Mouse (Mus musculus) heart, embryonic 14.5 days (tissue): ENCODE measurements around the gene Selenof. TPM values are rescaled to one million over a fixed set of nuclear protein-coding genes. Genes with fewer than 3 reads are reported as not detected.

Source experiments
- ATAC-seq: fragments of 200-750 bp; cut with Nextera tagmentation; 2 replicates; pipeline ENCODE4 v1.8.0; 2017; ENCODE audit warnings: low read depth, moderate TSS enrichment; ENCODE audit not compliant: insufficient number of reproducible peaks, insufficient read depth, low FRiP score
- H3K27ac ChIP-seq, 2 experiments: fragments of 200-500 bp in 1 of 2; fragments of 300-500 bp in 1 of 2; sonication (generic) in 1 of 2; replicated peaks in 1 of 2; 2 replicates each; pipeline ENCODE4 v1.5.1; 2012 to 2014; ENCODE audit warnings: low read depth in 2 of 2, low read length in 2 of 2, control low read depth in 1 of 2, mild to moderate bottlenecking in 1 of 2, mixed read lengths in 1 of 2; ENCODE audit not compliant: control insufficient read depth in 1 of 2, insufficient read depth in 1 of 2
- H3K27me3 ChIP-seq: fragments of 300-500 bp; sonication (generic); 2 replicates; pipeline ENCODE4 v1.6.1; 2014; ENCODE audit warnings: mild to moderate bottlenecking, low read length, control low read depth; ENCODE audit not compliant: control insufficient read depth, insufficient read depth
- H3K36me3 ChIP-seq: fragments of 300-500 bp; sonication (generic); 2 replicates; pipeline ENCODE4 v1.6.1; 2014; ENCODE audit warnings: mild to moderate bottlenecking, control low read depth, low read length, mixed read lengths; ENCODE audit not compliant: control insufficient read depth, insufficient read depth
- H3K4me1 ChIP-seq, 2 experiments: fragments of 200-500 bp in 1 of 2; fragments of 300-500 bp in 1 of 2; sonication (generic) in 1 of 2; 2 replicates each; pipeline ENCODE4 v1.6.1; 2012 to 2014; ENCODE audit warnings: low read length in 2 of 2, control low read depth in 1 of 2, mixed read lengths in 1 of 2; ENCODE audit not compliant: control insufficient read depth in 2 of 2, insufficient read depth in 2 of 2
- H3K4me2 ChIP-seq: fragments of 300-500 bp; sonication (generic); 2 replicates; pipeline ENCODE4 v1.6.1; 2014; ENCODE audit warnings: mild to moderate bottlenecking, low read length
- H3K4me3 ChIP-seq, 2 experiments: fragments of 200-500 bp in 1 of 2; fragments of 300-500 bp in 1 of 2; sonication (generic) in 1 of 2; 2 replicates each; pipeline ENCODE4 v1.5.1; 2012 to 2014; ENCODE audit warnings: low read length in 2 of 2, mild to moderate bottlenecking in 2 of 2, control low read depth in 1 of 2, low read depth in 1 of 2, moderate library complexity in 1 of 2; ENCODE audit not compliant: control insufficient read depth in 1 of 2, insufficient read depth in 1 of 2
- H3K9ac ChIP-seq: fragments of 300-500 bp; sonication (generic); 2 replicates; pipeline ENCODE4 v1.6.1; 2014; ENCODE audit warnings: mild to moderate bottlenecking, low read length
- H3K9me3 ChIP-seq: fragments of 300-500 bp; sonication (generic); 2 replicates; pipeline ENCODE4 v1.6.1; 2016; ENCODE audit warnings: low read length, control low read depth; ENCODE audit not compliant: control insufficient read depth
- WGBS: fragments of 180-500 bp; shearing (Covaris S2); extraction: QIAGEN DNeasy Blood & Tissue Kit; methylation state at CpG from one replicate; pipeline ENCODE4 v1.1.7; 2014; 5-methylcytosine and 5-hydroxymethylcytosine counted together
- polyA plus RNA-seq: library from polyadenylated mRNA; unstranded; fragments of >200 nt; fragmentation: Nextera tagmentation; extraction: Ambion mirVana; gene quantifications from 2 replicates; pipeline ENCODE4 v1.2.1, GENCODE M21; 2014

Selenof gene
- 340 and 384 TPM in 2 replicates for polyA plus RNA-seq

GRCm38 (mm10) chr3:144570047-144570815, at the start of gene Selenof, which contains the start of gene Hs2st1:
Selenof (plus strand) TSS chr3:144570304.
Hs2st1 (minus strand) TSS chr3:144570181.
- peaks cover 28% of the 10 kb centered on the region for H3K36me3 ChIP-seq
- peak within 1 kb of the TSS; percentile 85 for H3K4me2 ChIP-seq
- ATAC-seq = peak; percentile 97
- H3K9ac ChIP-seq = peak within 1 kb of the TSS; percentile 93
- H3K4me3 ChIP-seq = peak within 1 kb of the TSS; percentile 82 to 97
- under 1% methylated on average over 63 of the region's 69 CpGs for WGBS
- peaks cover 7 to 35% of the 10 kb centered on the region in 2 experiments for H3K4me1 ChIP-seq
- peak within 1 kb of the TSS; percentile 90 to 98 for H3K27ac ChIP-seq
- no peaks in the 10 kb centered on the region for H3K9me3 ChIP-seq
- H3K27me3 ChIP-seq = no peaks in the 10 kb centered on the region

GRCm38 (mm10) chr3:144527918-144528317, 42.2 kb upstream of the Selenof start:
- no peak overlapping the region for H3K4me3 ChIP-seq
- no peaks in the 10 kb centered on the region for H3K27me3 ChIP-seq
- no peak overlapping the region for H3K9ac ChIP-seq
- no peak overlapping the region for H3K4me2 ChIP-seq
- no peak overlapping the region for H3K27ac ChIP-seq
- no peak for ATAC-seq
- WGBS = 79% methylated on average over 7 of the region's 7 CpGs
- H3K4me1 ChIP-seq = peaks cover 0 to 2% of the 10 kb centered on the region in 2 experiments; a peak in 1 of 4 replicates
- H3K9me3 ChIP-seq = no peaks in the 10 kb centered on the region
- no peaks in the 10 kb centered on the region for H3K36me3 ChIP-seq

GRCm38 (mm10) chr3:144531023-144531422, 39.1 kb upstream of the Selenof start:
- Histone ChIP-seq H3K4me2 (peak overlapping the region; percentile 39; the same call in 1 of the 2 replicates), H3K9me3 (no peaks in the 10 kb centered on the region), H3K36me3 (no peaks in the 10 kb centered on the region), H3K27me3 (no peaks in the 10 kb centered on the region), H3K27ac (no peak overlapping the region), H3K9ac (no peak overlapping the region), H3K4me1 (peaks cover 0 to 2% of the 10 kb centered on the region in 2 experiments; a peak in 1 of 4 replicates), H3K4me3 (no peak overlapping the region)
- no peak for ATAC-seq
- 36% methylated on average over 5 of the region's 5 CpGs for WGBS

- H3K36me3 ChIP-seq = no peaks in the 10 kb centered on the region
- no peak overlapping the region for H3K4me2 ChIP-seq
- no peak overlapping the region for H3K4me3 ChIP-seq
- no peaks in the 10 kb centered on the region for H3K9me3 ChIP-seq
- peaks cover 11 to 20% of the 10 kb centered on the region in 2 experiments for H3K4me1 ChIP-seq
- WGBS = 91% methylated on average over 4 of the region's 4 CpGs
- no peaks in the 10 kb centered on the region for H3K27me3 ChIP-seq
- ATAC-seq = no peak
- H3K27ac ChIP-seq = no peak overlapping the region
- no peak overlapping the region for H3K9ac ChIP-seq
Observed at GRCm38 (mm10) chr3:144535056-144535455, 35.0 kb upstream of the Selenof start.

- peaks cover 12 to 28% of the 10 kb centered on the region in 2 experiments for H3K4me1 ChIP-seq
- no peak for ATAC-seq
- no peak overlapping the region for H3K9ac ChIP-seq
- H3K4me2 ChIP-seq = 0 out of 2 replicates have a peak overlapping the region, but pooled peaks have one; percentile 12
- 0 out of 4 replicates have a peak overlapping the region, but pooled peaks have one; percentile 0 to 19 for H3K27ac ChIP-seq
- H3K27me3 ChIP-seq = no peaks in the 10 kb centered on the region
- no peak overlapping the region for H3K4me3 ChIP-seq
- H3K9me3 ChIP-seq = no peaks in the 10 kb centered on the region
- 59% methylated on average over 7 of the region's 7 CpGs for WGBS
- H3K36me3 ChIP-seq = no peaks in the 10 kb centered on the region
Observed at GRCm38 (mm10) chr3:144537078-144537855, 32.8 kb upstream of the Selenof start.

GRCm38 (mm10) chr3:144539051-144539450, 31.1 kb upstream of the Selenof start:
- Histone ChIP-seq H3K9ac (peak overlapping the region; percentile 21; the same call in 1 of the 2 replicates), H3K4me1 (peaks cover 15 to 34% of the 10 kb centered on the region in 2 experiments), H3K27ac (peak overlapping the region in 1 of 2 experiments; percentile 61; a peak in 2 of 4 replicates), H3K36me3 (no peaks in the 10 kb centered on the region), H3K4me3 (no peak overlapping the region), H3K27me3 (no peaks in the 10 kb centered on the region), H3K4me2 (peak overlapping the region; percentile 14; the same call in 1 of the 2 replicates), H3K9me3 (no peaks in the 10 kb centered on the region)
- ATAC-seq = no peak
- WGBS = 46% methylated on average over 3 of the region's 3 CpGs

GRCm38 (mm10) chr3:144540805-144541204, 29.3 kb upstream of the Selenof start:
- Histone ChIP-seq H3K9ac (no peak overlapping the region), H3K4me2 (no peak overlapping the region), H3K4me1 (peaks cover 15 to 41% of the 10 kb centered on the region in 2 experiments), H3K9me3 (no peaks in the 10 kb centered on the region), H3K27me3 (no peaks in the 10 kb centered on the region), H3K27ac (no peak overlapping the region), H3K4me3 (no peak overlapping the region), H3K36me3 (no peaks in the 10 kb centered on the region)
- 84% methylated on average over 3 of the region's 3 CpGs for WGBS
- ATAC-seq = no peak
